Mouse (Mus musculus) left cerebral cortex, postnatal 4 days (tissue): ENCODE measurements at regions not wholly inside any gene's neighbourhood (a gene's known extent, or its start where the extent isn't known, plus 50 kb on each side); places are given as distances from the start of the nearest gene placed in this dataset.

Experiments used
- DNase-seq: peaks from one replicate; pipeline ENCODE4 v3.0.0-alpha.2; 2022
- intact Hi-C: fragments of 180-260 bp; cut with DNase I; formaldehyde crosslinking; loops from one replicate; pipeline ENCODE4 v1.15.1; 2025

GRCm38 (mm10) chr1:92341846-92342540 lies 131.7 kb downstream of the Ndufa10 start:
- DNase-seq, result no peak
- intact Hi-C loops, result no loop called here

GRCm38 (mm10) chr1:92340644-92341043 lies 133.0 kb downstream of the Ndufa10 start:
- no peak for DNase-seq
- intact Hi-C loops, result no loop called here

- no peak for DNase-seq
- intact Hi-C loops, result no loop called here
Measured at GRCm38 (mm10) chr1:92338589-92338988, 135.1 kb downstream of the Ndufa10 start.

GRCm38 (mm10) chr1:92337450-92337849 lies 136.2 kb downstream of the Ndufa10 start:
- DNase-seq, result no peak
- intact Hi-C loops, result no loop called here

GRCm38 (mm10) chr1:92332248-92332584 lies 136.7 kb upstream of the Hdac4 start:
- intact Hi-C loops, result no loop called here
- DNase-seq, result no peak

- no peak for DNase-seq
- intact Hi-C loops, result no loop called here
Measured at GRCm38 (mm10) chr1:92331559-92332247, 136.2 kb upstream of the Hdac4 start.

GRCm38 (mm10) chr1:92330181-92330580 lies 134.7 kb upstream of the Hdac4 start:
- intact Hi-C loops, result no loop called here

GRCm38 (mm10) chr1:92329491-92329890 lies 134.0 kb upstream of the Hdac4 start:
- DNase-seq, result no peak
- intact Hi-C loops, result no loop called here

More at GRCm38 (mm10) chr1:92330181-92330580, 134.7 kb upstream of the Hdac4 start:
- no peak for DNase-seq

- DNase-seq, result no peak
- intact Hi-C loops, result no loop called here
Measured at GRCm38 (mm10) chr1:92327141-92327540, 131.6 kb upstream of the Hdac4 start.

- intact Hi-C loops, result no loop called here
- no peak for DNase-seq
Measured at GRCm38 (mm10) chr1:92325281-92325680, 129.8 kb upstream of the Hdac4 start.

GRCm38 (mm10) chr1:92324091-92324950 lies 128.8 kb upstream of the Hdac4 start:
- DNase-seq, result no peak
- intact Hi-C loops, result no loop called here

- no peak for DNase-seq
- intact Hi-C loops, result no loop called here
Measured at GRCm38 (mm10) chr1:92317131-92317530, 121.6 kb upstream of the Hdac4 start.

GRCm38 (mm10) chr1:92316191-92316723 lies 120.8 kb upstream of the Hdac4 start:
- intact Hi-C loops, result no loop called here
- no peak for DNase-seq

- intact Hi-C loops, result no loop called here
- DNase-seq, result no peak
Measured at GRCm38 (mm10) chr1:92313001-92313597, 117.6 kb upstream of the Hdac4 start.

GRCm38 (mm10) chr1:92309883-92310282 lies 114.4 kb upstream of the Hdac4 start:
- DNase-seq, result no peak

GRCm38 (mm10) chr1:92309381-92309780 lies 113.9 kb upstream of the Hdac4 start:
- no peak for DNase-seq
- intact Hi-C loops, result no loop called here

More at GRCm38 (mm10) chr1:92309883-92310282, 114.4 kb upstream of the Hdac4 start:
- intact Hi-C loops, result no loop called here

- no peak for DNase-seq
- intact Hi-C loops, result no loop called here
Measured at GRCm38 (mm10) chr1:92308537-92308936, 113.0 kb upstream of the Hdac4 start.

GRCm38 (mm10) chr1:92306042-92306441 lies 110.5 kb upstream of the Hdac4 start:
- intact Hi-C loops, result no loop called here
- DNase-seq, result no peak

GRCm38 (mm10) chr1:92299041-92299440 lies 103.5 kb upstream of the Hdac4 start:
- intact Hi-C loops, result no loop called here
- DNase-seq, result no peak

- no peak for DNase-seq
- intact Hi-C loops, result no loop called here
Measured at GRCm38 (mm10) chr1:92292681-92293380, 97.3 kb upstream of the Hdac4 start.
